Mouse (Mus musculus) right cerebral cortex, adult 18-20 months (tissue): Measurements from ENCODE around the gene Pou3f3.
A peak's percentile ranks its signal among the peaks of the same experiment; 100 is the strongest.

Source experiments
- DNase-seq: peaks from one replicate; pipeline ENCODE4 v3.0.0; 2022; ENCODE audit warnings: mixed read lengths

Pou3f3 gene

GRCm38 (mm10) chr1:42710995-42711394 is 15.4 kb downstream of the Pou3f3 start:
- no peak for DNase-seq

GRCm38 (mm10) chr1:42711456-42712310 is 16.1 kb downstream of the Pou3f3 start:
- DNase-seq = no peak

- DNase-seq = no peak
Observed at GRCm38 (mm10) chr1:42712311-42712690, 16.7 kb downstream of the Pou3f3 start.

GRCm38 (mm10) chr1:42713104-42713932 is 17.8 kb downstream of the Pou3f3 start:
- no peak for DNase-seq

- DNase-seq = peak; percentile 74
Observed at GRCm38 (mm10) chr1:42714016-42714931, 18.7 kb downstream of the Pou3f3 start.

GRCm38 (mm10) chr1:42718549-42718948 is 23.0 kb downstream of the Pou3f3 start:
- DNase-seq = no peak

- DNase-seq = no peak
Observed at GRCm38 (mm10) chr1:42721353-42721752, 25.8 kb downstream of the Pou3f3 start.

GRCm38 (mm10) chr1:42723769-42724300 is 28.3 kb downstream of the Pou3f3 start:
- no peak for DNase-seq

- DNase-seq = no peak
Observed at GRCm38 (mm10) chr1:42724881-42725280, 29.3 kb downstream of the Pou3f3 start.

GRCm38 (mm10) chr1:42727161-42727560 is 31.6 kb downstream of the Pou3f3 start:
- no peak for DNase-seq

GRCm38 (mm10) chr1:42727676-42728075 is 32.1 kb downstream of the Pou3f3 start:
- peak; percentile 80 for DNase-seq

- no peak for DNase-seq
Observed at GRCm38 (mm10) chr1:42741383-42742241, 46.0 kb downstream of the Pou3f3 start.

- no peak for DNase-seq
Observed at GRCm38 (mm10) chr1:42742242-42742560, 46.6 kb downstream of the Pou3f3 start.

- no peak for DNase-seq
Observed at GRCm38 (mm10) chr1:42745047-42745446, 49.5 kb downstream of the Pou3f3 start.

- DNase-seq = no peak
Observed at GRCm38 (mm10) chr1:42749536-42750292, 54.1 kb downstream of the Pou3f3 start.
